Mouse (Mus musculus) embryonic stem cell, embryonic (primary cell): ENCODE measurements at regions not wholly inside any gene's neighbourhood (a gene's known extent, or its start where the extent isn't known, plus 50 kb on each side); places are given as distances from the start of the nearest gene placed in this dataset.

Experiments
- CTCF ChIA-PET, 4 experiments: fragments of 300-600 bp in 2 of 4; fragments of 350-600 bp in 2 of 4; sonication (Branson Sonifier 250); formaldehyde crosslinking; loops; one replicate each; lab custom pipeline; 2022; ENCODE audit warnings: inconsistent platforms in 2 of 4; lab: Charles Lee
- POLR2A ChIA-PET, 4 experiments: fragments of 300-600 bp in 2 of 4; fragments of 350-600 bp in 2 of 4; sonication (Branson Sonifier 250); formaldehyde crosslinking; loops; one replicate each; lab custom pipeline; 2022; ENCODE audit warnings: antibody characterized with exemption in 4 of 4, inconsistent platforms in 1 of 4; lab: Charles Lee

- CTCF ChIA-PET: no interaction called here
- POLR2A ChIA-PET: no interaction called here
Measured at GRCm38 (mm10) chr1:4661761-4662160, 145.9 kb upstream of the Gm37988 start.

- POLR2A ChIA-PET: no interaction called here
- CTCF ChIA-PET: no interaction called here
Measured at GRCm38 (mm10) chr1:4669732-4670131, 138.0 kb upstream of the Gm37988 start.

- ChIA-PET POLR2A (no interaction called here), CTCF (interaction anchor here in 1 of 4 experiments (0.7 kb wide), 1 partner anchor 1612 kb away, joined by 3 read pairs; no protein-coding TSS in a partner anchor)
Measured at GRCm38 (mm10) chr1:4671237-4672019, 136.3 kb upstream of the Gm37988 start.

- POLR2A ChIA-PET: no interaction called here
- CTCF ChIA-PET: no interaction called here
Measured at GRCm38 (mm10) chr1:4672344-4672743, 135.3 kb upstream of the Gm37988 start.

- ChIA-PET POLR2A (interaction anchor here in 2 of 4 experiments (0.7 to 1.2 kb wide), 3 partner anchors 37 to 193 kb away, joined by 3 to 4 read pairs (median 3); no protein-coding TSS in a partner anchor), CTCF (no interaction called here)
Measured at GRCm38 (mm10) chr1:4687605-4688004, 120.1 kb upstream of the Gm37988 start.

GRCm38 (mm10) chr1:4689096-4689495 lies 118.6 kb upstream of the Gm37988 start:
- CTCF ChIA-PET: no interaction called here
- POLR2A ChIA-PET: interaction anchor here in 1 of 4 experiments (1.0 to 1.2 kb wide), 2 partner anchors 60 to 88 kb away, joined by 3 read pairs; no protein-coding TSS in a partner anchor

- CTCF ChIA-PET: interaction anchor here in 1 of 4 experiments (0.7 kb wide), 1 partner anchor 1477 kb away, joined by 7 read pairs; no protein-coding TSS in a partner anchor
- POLR2A ChIA-PET: no interaction called here
Measured at GRCm38 (mm10) chr1:4703316-4703715, 104.4 kb upstream of the Gm37988 start.

GRCm38 (mm10) chr1:4706171-4706570 lies 101.5 kb upstream of the Gm37988 start:
- CTCF ChIA-PET: no interaction called here

GRCm38 (mm10) chr1:4722333-4722931 lies 85.3 kb upstream of the Gm37988 start:
- ChIA-PET POLR2A (no interaction called here), CTCF (interaction anchor here in 1 of 4 experiments (0.6 kb wide), 1 partner anchor 319 kb away, joined by 3 read pairs; no protein-coding TSS in a partner anchor)

More at GRCm38 (mm10) chr1:4706171-4706570, 101.5 kb upstream of the Gm37988 start:
- POLR2A ChIA-PET: no interaction called here
